Mouse (Mus musculus): ENCODE results near the gene Mycbpap.

GRCm38 (mm10) chr11:94483436-94483835 lies 38.1 kb downstream of the Mycbpap start:
- TF ChIP-seq POLR2A (IDR thresholded peaks at IDR 0.05; ENCODE audit: extremely low read depth, insufficient read depth, low read length) (no peak), CTCF (IDR thresholded peaks at IDR 0.05; ENCODE audit: low read depth, low read length) (no peak)

Measured in liver, adult 2 months (tissue).